Mouse (Mus musculus) gonadal fat pad, adult 2 months (tissue): ENCODE results near the gene Vmn2r61. TPM values are rescaled to one million over a fixed set of nuclear protein-coding genes. Genes with fewer than 3 reads are reported as not detected.

Experiments used
- DNase-seq: peaks from one replicate; pipeline ENCODE4 v3.0.0-alpha.2; 2012; ENCODE audit warnings: low read depth
- polyA plus RNA-seq: library from polyadenylated mRNA; depleted of rRNA; stranded (reverse); fragments of >200 nt; gene quantifications from 2 replicates; pipeline ENCODE4 v1.2.3, GENCODE M21; 2012; rRNA removed

Vmn2r61 gene
- polyA plus RNA-seq: not detected in 2 replicates

GRCm38 (mm10) chr7:42259753-42260152 lies at the start of gene Vmn2r61:
Vmn2r61 (plus strand) TSS chr7:42260053.
- DNase-seq: no peak

Other genes with a start within 250 kb of the Vmn2r61 start
- not detected in 2 replicates for gene Vmn2r59, start 201.0 kb upstream of the Vmn2r61 start, polyA plus RNA-seq
- not detected in 2 replicates for gene Vmn2r60, start 152.3 kb upstream of the Vmn2r61 start, polyA plus RNA-seq
- gene 4933421I07Rik, start 188.1 kb downstream of the Vmn2r61 start, polyA plus RNA-seq: not detected in 2 replicates
- 4.9 and 5.2 TPM in 2 replicates for gene Zfp141, start 245.7 kb downstream of the Vmn2r61 start, polyA plus RNA-seq